Mouse (Mus musculus) heart, postnatal 10 days (tissue): ENCODE results near the gene 4930550L24Rik. TPM values are rescaled to one million over a fixed set of nuclear protein-coding genes. Genes with fewer than 3 reads are reported as not detected.

Experiments
- DNase-seq, 2 experiments: peaks; one replicate each; pipeline ENCODE4 v3.0.0; 2021
- intact Hi-C: fragments of 180-260 bp; cut with DNase I; formaldehyde crosslinking; loops from one replicate; pipeline ENCODE4 v1.15.1; 2025
- total RNA-seq, 2 experiments: library from RNA; stranded (reverse); gene quantifications; 2 replicates each; pipeline ENCODE4 v1.2.3; 2021

Gene 4930550L24Rik
- total RNA-seq, result not detected

GRCm38 (mm10) chrX:58909060-58909459, at the start of gene 4930550L24Rik:
4930550L24Rik (plus strand) TSS chrX:58909360.
- no peak for DNase-seq
- intact Hi-C loops, result no loop called here

DNA sequence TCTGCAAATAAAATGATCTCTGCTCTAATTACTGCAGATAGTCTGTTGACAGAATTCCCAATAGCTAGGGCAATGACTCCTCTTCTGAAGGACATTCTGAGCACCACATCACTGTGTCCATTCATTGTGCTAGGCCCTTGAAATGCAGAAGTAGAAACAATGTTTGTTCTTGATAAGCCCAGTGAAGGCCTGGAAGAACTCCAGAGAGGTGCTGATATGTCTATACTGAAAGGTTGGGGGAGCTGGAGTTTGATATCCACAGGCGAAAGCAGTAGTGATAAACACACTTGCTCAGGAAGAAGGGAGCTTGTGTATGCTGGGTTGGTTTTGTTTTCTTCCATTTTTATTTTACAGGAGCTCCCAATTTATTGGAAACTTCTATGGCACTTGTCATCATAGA, 8.4 kb upstream of the 4930550L24Rik start:
- intact Hi-C loops, result no loop called here
- DNase-seq, result no peak

DNA sequence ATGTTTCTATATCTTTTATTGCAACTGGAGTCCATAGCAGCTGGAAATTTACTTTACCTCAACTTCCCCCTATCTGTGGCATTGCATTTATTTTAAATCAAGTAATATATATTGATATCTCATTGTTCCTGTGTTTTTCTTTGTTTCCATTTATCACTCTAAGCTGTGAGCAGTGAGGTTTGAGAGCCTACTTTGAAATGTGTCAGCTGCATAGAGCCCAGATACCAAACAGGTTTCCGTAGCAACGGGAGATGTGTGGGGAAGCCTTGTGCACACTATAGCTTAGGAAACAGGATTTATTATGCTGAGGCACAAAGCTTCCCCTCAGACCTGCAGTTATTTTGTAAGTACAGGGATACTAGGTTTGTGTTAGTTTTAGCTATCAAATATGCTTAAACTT, 58.8 kb downstream of the 4930550L24Rik start:
- DNase-seq, result no peak
- intact Hi-C loops, result no loop called here
